Mouse (Mus musculus): ENCODE data around the gene Zfp619. TPM values are rescaled to one million over a fixed set of nuclear protein-coding genes. Genes with fewer than 3 reads are reported as not detected.

Gene Zfp619
- polyA plus RNA-seq, 1 experiment, result 0.16 TPM

Other genes starting within 250 kb of the Zfp619 start
- 9.0 and 11.3 TPM in 2 replicates for gene Gm5114, start 104.6 kb upstream of the Zfp619 start, polyA plus RNA-seq (2012; rRNA removed)

Data from testis, adult 2 months (tissue).